Mouse (Mus musculus) liver, embryonic 11.5 days (tissue): Measurements from ENCODE around the gene Tmc5. TPM values are rescaled to one million over a fixed set of nuclear protein-coding genes. Genes with fewer than 3 reads are reported as not detected.
A peak's percentile ranks its signal among the peaks of the same experiment; 100 is the strongest.

Experiments
- ATAC-seq: fragments of 200-750 bp; cut with Nextera tagmentation; replicated peaks from 2 replicates; pipeline ENCODE4 v1.8.0; 2017; ENCODE audit warnings: moderate number of reproducible peaks, mild to moderate bottlenecking, moderate TSS enrichment, moderate library complexity; ENCODE audit not compliant: low FRiP score
- DNase-seq: peaks from one replicate; pipeline ENCODE4 v3.0.0-alpha.2; 2017; ENCODE audit warnings: low spot score
- H3K27ac ChIP-seq: fragments of 300-500 bp; sonication (generic); 2 replicates; pipeline ENCODE4 v1.5.1; 2014; ENCODE audit warnings: mild to moderate bottlenecking, low read depth, low read length, control low read depth
- H3K27me3 ChIP-seq: fragments of 300-500 bp; sonication (generic); replicated peaks from 2 replicates; pipeline ENCODE4 v1.6.1; 2014; ENCODE audit warnings: low read length, mixed read lengths; ENCODE audit not compliant: control insufficient read depth, insufficient read depth
- H3K36me3 ChIP-seq: fragments of 300-500 bp; sonication (generic); 2 replicates; pipeline ENCODE4 v1.6.1; 2014; ENCODE audit warnings: mild to moderate bottlenecking, low read length, moderate library complexity, mixed read lengths; ENCODE audit not compliant: control insufficient read depth, insufficient read depth
- H3K4me1 ChIP-seq: fragments of 300-500 bp; sonication (generic); replicated peaks from 2 replicates; pipeline ENCODE4 v1.6.1; 2014; ENCODE audit warnings: low read length, mixed read lengths; ENCODE audit not compliant: control insufficient read depth, insufficient read depth
- H3K4me2 ChIP-seq: fragments of 300-500 bp; sonication (generic); 2 replicates; pipeline ENCODE4 v1.6.1; 2014; ENCODE audit warnings: mild to moderate bottlenecking, control low read depth, moderate library complexity
- H3K4me3 ChIP-seq: fragments of 300-500 bp; sonication (generic); 2 replicates; pipeline ENCODE4 v1.5.1; 2014; ENCODE audit warnings: low read depth, low read length, control low read depth
- H3K9ac ChIP-seq: fragments of 300-500 bp; sonication (generic); 2 replicates; pipeline ENCODE4 v1.6.1; 2014; ENCODE audit warnings: low read depth, low read length, control low read depth
- H3K9me3 ChIP-seq: fragments of 300-500 bp; sonication (generic); 2 replicates; pipeline ENCODE4 v1.6.1; 2016; ENCODE audit warnings: low read length, inconsistent platforms, mixed read lengths; ENCODE audit not compliant: control insufficient read depth
- WGBS: fragments of 180-500 bp; shearing (Covaris S2); extraction: QIAGEN DNeasy Blood & Tissue Kit; methylation state at CpG from one replicate; pipeline ENCODE4 v1.1.7; 2014; 5-methylcytosine and 5-hydroxymethylcytosine counted together
- polyA plus RNA-seq: library from polyadenylated mRNA; unstranded; fragments of >200 nt; fragmentation: Nextera tagmentation; extraction: Ambion mirVana; gene quantifications from 2 replicates; pipeline ENCODE4 v1.2.1, GENCODE M21; 2014

Tmc5 gene
- polyA plus RNA-seq, 1 experiment from 2014 or later = not detected

- Histone ChIP-seq H3K9ac (no peak overlapping the region), H3K9me3 (peaks cover 3% of the 10 kb centered on the region; the same call in 1 of the 2 replicates), H3K4me1 (no peaks in the 10 kb centered on the region), H3K4me2 (peak overlapping the region; percentile 97), H3K4me3 (peak overlapping the region; percentile 64), H3K27ac (no peak overlapping the region), H3K27me3 (no peaks in the 10 kb centered on the region; the same call in 1 of the 2 replicates), H3K36me3 (no peaks in the 10 kb centered on the region)
- ATAC-seq = no peak
- WGBS = 23% methylated on average over 7 of the region's 7 CpGs
- DNase-seq = no peak
Observed at GRCm38 (mm10) chr7:118583821-118584220, 13.3 kb upstream of the Tmc5 start.

GRCm38 (mm10) chr7:118584257-118584907 lies 12.7 kb upstream of the Tmc5 start, which contains the start of gene Tmc7:
TSS of gene Tmc7 (minus strand) at chr7:118584736.
- H3K4me3 ChIP-seq = peak within 1 kb of the TSS; percentile 64
- H3K9ac ChIP-seq = peak within 1 kb of the TSS; percentile 63
- whole genome bisulfite sequencing = under 1% methylated on average over 47 of the region's 51 CpGs
- H3K4me1 ChIP-seq = no peaks in the 10 kb centered on the region
- H3K27ac ChIP-seq = no peak within 1 kb of the TSS
- H3K27me3 ChIP-seq = no peaks in the 10 kb centered on the region; the same call in 1 of the 2 replicates
- peaks cover 3% of the 10 kb centered on the region; the same call in 1 of the 2 replicates for H3K9me3 ChIP-seq
- H3K36me3 ChIP-seq = no peaks in the 10 kb centered on the region
- ATAC-seq = peak; percentile 81
- peak within 1 kb of the TSS; percentile 97 for H3K4me2 ChIP-seq
- peak; percentile 75 for DNase-seq

GRCm38 (mm10) chr7:118584926-118585325 lies 12.2 kb upstream of the Tmc5 start:
- H3K27me3 ChIP-seq = no peaks in the 10 kb centered on the region; the same call in 1 of the 2 replicates
- ATAC-seq (no peak), DNase-seq (no peak)
- no peak overlapping the region for H3K27ac ChIP-seq
- no peaks in the 10 kb centered on the region for H3K4me1 ChIP-seq
- 72% methylated on average over 5 of the region's 5 CpGs for whole genome bisulfite sequencing
- H3K9ac ChIP-seq = no peak overlapping the region
- peaks cover 3% of the 10 kb centered on the region; the same call in 1 of the 2 replicates for H3K9me3 ChIP-seq
- H3K36me3 ChIP-seq = no peaks in the 10 kb centered on the region
- H3K4me3 ChIP-seq = peak overlapping the region; percentile 64
- peak overlapping the region; percentile 97 for H3K4me2 ChIP-seq

- ATAC-seq (no peak), DNase-seq (no peak)
- H3K4me2 ChIP-seq = no peak overlapping the region
- H3K27ac ChIP-seq = no peak overlapping the region
- H3K36me3 ChIP-seq = no peaks in the 10 kb centered on the region
- H3K4me3 ChIP-seq = no peak overlapping the region
- no peaks in the 10 kb centered on the region for H3K4me1 ChIP-seq
- no peak overlapping the region for H3K9ac ChIP-seq
- peaks cover 3% of the 10 kb centered on the region; the same call in 1 of the 2 replicates for H3K9me3 ChIP-seq
- H3K27me3 ChIP-seq = no peaks in the 10 kb centered on the region; the same call in 1 of the 2 replicates
- 72% methylated on average over 6 of the region's 6 CpGs for WGBS
Observed at GRCm38 (mm10) chr7:118585856-118586255, 11.2 kb upstream of the Tmc5 start.

- Histone ChIP-seq H3K9me3 (peaks cover 3% of the 10 kb centered on the region; the same call in 1 of the 2 replicates), H3K4me3 (no peak overlapping the region), H3K27me3 (no peaks in the 10 kb centered on the region; the same call in 1 of the 2 replicates), H3K9ac (no peak overlapping the region), H3K27ac (no peak overlapping the region), H3K4me2 (no peak overlapping the region), H3K36me3 (no peaks in the 10 kb centered on the region), H3K4me1 (peaks cover 14% of the 10 kb centered on the region)
- 88% methylated on average over 5 of the region's 5 CpGs for WGBS
- ATAC-seq = no peak
- DNase-seq = no peak
Observed at GRCm38 (mm10) chr7:118590726-118591305, 6.3 kb upstream of the Tmc5 start.

GRCm38 (mm10) chr7:118592146-118592545 lies 5.0 kb upstream of the Tmc5 start:
- 43% methylated on average over 6 of the region's 6 CpGs for WGBS
- DNase-seq (no peak), ATAC-seq (no peak)

GRCm38 (mm10) chr7:118593567-118594407 lies 3.3 kb upstream of the Tmc5 start:
- H3K27me3 ChIP-seq = peaks cover 22% of the 10 kb centered on the region
- no peaks in the 10 kb centered on the region for H3K36me3 ChIP-seq
- H3K4me1 ChIP-seq = peaks cover 17% of the 10 kb centered on the region
- WGBS = 11% methylated on average over 9 of the region's 9 CpGs
- H3K4me3 ChIP-seq = no peak overlapping the region
- peak; percentile 56 for ATAC-seq
- DNase-seq = peak; percentile 45
- H3K4me2 ChIP-seq = peak overlapping the region; percentile 62
- no peak overlapping the region for H3K27ac ChIP-seq
- H3K9me3 ChIP-seq = no peaks in the 10 kb centered on the region
- no peak overlapping the region for H3K9ac ChIP-seq

More at GRCm38 (mm10) chr7:118592146-118592545, 5.0 kb upstream of the Tmc5 start:
- Histone ChIP-seq H3K27me3 (peaks cover 13% of the 10 kb centered on the region), H3K4me3 (no peak overlapping the region), H3K9ac (no peak overlapping the region), H3K4me1 (peaks cover 14% of the 10 kb centered on the region), H3K27ac (no peak overlapping the region), H3K4me2 (no peak overlapping the region), H3K9me3 (no peaks in the 10 kb centered on the region), H3K36me3 (no peaks in the 10 kb centered on the region)

- Histone ChIP-seq H3K36me3 (no peaks in the 10 kb centered on the region), H3K4me3 (no peak overlapping the region), H3K9ac (no peak overlapping the region; the same call in 1 of the 2 replicates), H3K27ac (no peak overlapping the region), H3K9me3 (no peaks in the 10 kb centered on the region), H3K27me3 (peaks cover 22% of the 10 kb centered on the region), H3K4me2 (peak overlapping the region; percentile 62), H3K4me1 (peaks cover 17% of the 10 kb centered on the region)
- ATAC-seq = no peak
- DNase-seq = no peak
- WGBS = 22% methylated on average over 10 of the region's 10 CpGs
Observed at GRCm38 (mm10) chr7:118594611-118595010, 2.5 kb upstream of the Tmc5 start.
